Mouse (Mus musculus) heart, embryonic 16.5 days (tissue): ENCODE measurements at regions not wholly inside any gene's neighbourhood (a gene's known extent, or its start where the extent isn't known, plus 50 kb on each side); places are given as distances from the start of the nearest gene placed in this dataset.

Experiments used
- ATAC-seq: fragments of 200-750 bp; cut with Nextera tagmentation; replicated peaks from 2 replicates; pipeline ENCODE4 v1.8.0; 2017; ENCODE audit warnings: moderate number of reproducible peaks; ENCODE audit not compliant: insufficient read depth, low FRiP score; ENCODE audit errors: extremely low read depth
- H3K27ac ChIP-seq: fragments of 300-500 bp; sonication (generic); 2 replicates; pipeline ENCODE4 v1.5.1; 2014; ENCODE audit warnings: mild to moderate bottlenecking, low read length, control low read depth, moderate library complexity
- H3K27me3 ChIP-seq: fragments of 300-500 bp; sonication (generic); 2 replicates; pipeline ENCODE4 v1.6.1; 2014; ENCODE audit warnings: low read length, mixed read lengths; ENCODE audit not compliant: control insufficient read depth, insufficient read depth
- H3K36me3 ChIP-seq: fragments of 300-500 bp; sonication (generic); 2 replicates; pipeline ENCODE4 v1.6.1; 2014; ENCODE audit not compliant: control insufficient read depth, insufficient read depth
- H3K4me1 ChIP-seq: fragments of 300-500 bp; sonication (generic); 2 replicates; pipeline ENCODE4 v1.6.1; 2014; ENCODE audit warnings: low read length, mixed read lengths; ENCODE audit not compliant: control insufficient read depth, insufficient read depth
- H3K4me2 ChIP-seq: fragments of 300-500 bp; sonication (generic); 2 replicates; pipeline ENCODE4 v1.6.1; 2014; ENCODE audit warnings: low read depth, mild to moderate bottlenecking, control low read depth, low read length
- H3K4me3 ChIP-seq: fragments of 300-500 bp; sonication (generic); 2 replicates; pipeline ENCODE4 v1.5.1; 2014; ENCODE audit warnings: mild to moderate bottlenecking, control low read depth, low read length
- H3K9ac ChIP-seq: fragments of 300-500 bp; sonication (generic); 2 replicates; pipeline ENCODE4 v1.6.1; 2014; ENCODE audit warnings: low read length, control low read depth
- H3K9me3 ChIP-seq: fragments of 300-500 bp; sonication (generic); replicated peaks from 2 replicates; pipeline ENCODE4 v1.6.1; 2016; ENCODE audit warnings: low read length; ENCODE audit not compliant: control insufficient read depth
- WGBS: fragments of 180-500 bp; shearing (Covaris S2); extraction: QIAGEN DNeasy Blood & Tissue Kit; methylation state at CpG from one replicate; pipeline ENCODE4 v1.1.7; 2014; 5-methylcytosine and 5-hydroxymethylcytosine counted together

DNA sequence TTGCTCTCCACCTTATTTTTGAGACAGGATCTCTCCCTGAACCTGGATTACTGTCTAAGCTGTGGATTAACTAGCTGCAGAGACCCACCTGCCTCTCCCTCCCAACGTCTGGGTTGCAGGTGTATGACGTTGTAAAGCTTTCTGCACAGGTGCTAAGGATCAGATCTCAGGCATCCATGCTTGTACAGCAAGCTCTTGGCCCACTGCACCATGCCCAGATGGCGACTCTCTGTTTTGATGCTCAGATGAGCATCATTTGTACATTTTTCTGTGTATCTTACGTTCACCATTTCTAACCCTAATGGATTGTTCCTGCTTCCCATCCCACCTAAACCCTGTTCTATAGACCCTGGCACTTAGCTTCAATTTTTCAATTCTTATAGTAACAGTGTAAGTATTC lies 59.4 kb upstream of the Ankrd55 start:
- 85% methylated on average over 4 of the region's 4 CpGs for WGBS
- no peak for ATAC-seq
- no peaks in the 10 kb centered on the region for H3K36me3 ChIP-seq

DNA sequence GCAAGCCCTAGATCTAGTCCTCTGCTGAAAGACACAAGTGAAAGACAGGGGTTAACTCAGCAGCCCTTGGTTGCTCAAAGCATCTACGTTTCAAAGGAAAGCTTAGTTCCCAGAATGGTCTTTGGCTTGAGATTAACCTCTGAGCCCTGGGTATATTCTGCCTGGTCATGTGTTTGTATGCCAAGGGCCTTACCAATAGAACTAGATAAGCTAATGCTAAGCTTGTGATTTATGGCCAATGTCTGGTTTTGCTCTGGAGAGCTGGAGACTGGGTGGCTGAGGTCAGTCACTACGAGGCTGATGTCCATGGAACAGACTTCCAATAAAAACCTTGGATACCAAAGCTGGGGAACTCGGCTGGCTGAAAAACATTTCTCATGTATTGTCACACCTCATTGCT lies 58.1 kb upstream of the Ankrd55 start:
- H3K4me1 ChIP-seq: peaks cover 3% of the 10 kb centered on the region; the same call in 1 of the 2 replicates
- no peaks in the 10 kb centered on the region for H3K27me3 ChIP-seq
- no peak for ATAC-seq
- no peaks in the 10 kb centered on the region for H3K36me3 ChIP-seq
- WGBS: 69% methylated on average over 3 of the region's 3 CpGs
- no peak overlapping the region for H3K9ac ChIP-seq
- no peak overlapping the region for H3K27ac ChIP-seq
- H3K9me3 ChIP-seq: 0 out of 2 replicates have a peak, but pooled peaks cover 4% of the 10 kb centered on the region
- no peak overlapping the region for H3K4me3 ChIP-seq
- no peak overlapping the region for H3K4me2 ChIP-seq

More for the DNA sequence above, 59.4 kb upstream of the Ankrd55 start:
- H3K4me1 ChIP-seq: peaks cover 3% of the 10 kb centered on the region; the same call in 1 of the 2 replicates
- H3K4me2 ChIP-seq: no peak overlapping the region
- H3K27ac ChIP-seq: no peak overlapping the region
- H3K27me3 ChIP-seq: no peaks in the 10 kb centered on the region
- H3K9me3 ChIP-seq: no peaks in the 10 kb centered on the region
- H3K9ac ChIP-seq: no peak overlapping the region
- H3K4me3 ChIP-seq: no peak overlapping the region

DNA sequence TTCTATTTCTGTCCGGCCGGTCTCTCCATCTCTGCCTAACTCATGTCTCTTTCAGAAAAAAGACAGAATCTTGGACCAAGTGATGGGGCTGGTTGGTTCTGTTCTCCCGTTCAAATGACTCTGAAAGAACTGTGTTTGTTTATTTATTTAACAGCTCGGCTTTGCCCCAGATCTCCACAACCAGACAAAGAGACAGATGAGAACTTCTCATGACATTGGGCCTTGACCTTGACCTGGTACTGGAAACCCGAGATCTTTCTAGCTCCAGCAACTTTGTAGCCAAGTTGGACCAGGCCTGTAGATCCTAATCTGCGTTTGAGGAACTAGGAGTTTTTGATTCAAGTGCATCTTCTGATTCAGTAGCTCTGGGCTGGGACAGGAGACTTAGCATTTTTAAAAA lies 53.6 kb upstream of the Ankrd55 start:
- H3K9me3 ChIP-seq: 0 out of 2 replicates have a peak, but pooled peaks cover 4% of the 10 kb centered on the region
- H3K27me3 ChIP-seq: no peaks in the 10 kb centered on the region
- H3K27ac ChIP-seq: no peak overlapping the region
- no peak for ATAC-seq
- no peak overlapping the region for H3K4me3 ChIP-seq
- no peak overlapping the region for H3K4me2 ChIP-seq
- H3K9ac ChIP-seq: no peak overlapping the region
- WGBS: 78% methylated on average over 6 of the region's 6 CpGs
- no peaks in the 10 kb centered on the region for H3K4me1 ChIP-seq
- H3K36me3 ChIP-seq: no peaks in the 10 kb centered on the region

DNA sequence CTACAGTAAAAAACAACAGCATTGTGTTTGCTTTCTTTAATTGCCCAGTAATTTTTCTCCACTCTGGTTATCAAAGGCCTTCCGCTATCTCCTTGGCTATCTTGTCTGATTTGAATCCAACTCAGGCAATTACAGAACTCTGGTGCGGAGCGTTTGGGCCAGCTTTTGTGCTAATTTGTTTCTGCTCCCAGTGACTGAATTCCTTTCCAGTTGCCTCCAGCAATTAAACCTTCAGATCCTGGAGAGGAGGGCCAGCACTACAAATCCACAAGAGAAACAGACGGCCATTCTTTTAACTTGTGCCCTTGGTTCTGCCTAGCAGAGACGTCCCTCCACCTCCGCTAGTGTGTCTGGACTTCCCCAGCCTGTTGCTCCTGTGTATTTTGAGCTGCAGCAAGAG lies 51.3 kb upstream of the Ankrd55 start:
- no peaks in the 10 kb centered on the region for H3K36me3 ChIP-seq
- 66% methylated on average over 6 of the region's 6 CpGs for WGBS
- no peak for ATAC-seq
- no peak overlapping the region for H3K27ac ChIP-seq
- H3K9me3 ChIP-seq: 0 out of 2 replicates have a peak, but pooled peaks cover 4% of the 10 kb centered on the region
- no peaks in the 10 kb centered on the region for H3K4me1 ChIP-seq
- H3K4me2 ChIP-seq: no peak overlapping the region
- H3K4me3 ChIP-seq: no peak overlapping the region
- H3K9ac ChIP-seq: no peak overlapping the region
- H3K27me3 ChIP-seq: no peaks in the 10 kb centered on the region

DNA sequence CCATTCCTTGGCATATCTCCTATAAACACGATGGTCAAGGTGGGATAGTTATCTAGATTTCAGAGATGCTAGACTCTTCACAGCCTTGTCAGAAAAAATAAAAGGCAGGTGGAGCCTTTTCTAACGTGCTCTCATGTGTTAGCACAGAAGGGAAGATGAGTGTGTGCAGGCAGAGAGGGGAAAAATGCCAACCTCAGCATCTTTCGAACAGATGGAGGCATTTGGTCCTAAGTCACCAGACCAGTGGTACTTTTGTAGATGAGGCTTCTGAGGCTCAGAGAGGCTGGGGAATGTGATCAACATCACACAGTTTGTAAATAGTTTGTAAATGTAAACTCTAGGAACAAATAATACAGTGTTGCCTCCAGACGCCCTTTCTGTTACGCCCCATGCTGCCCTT lies 50.9 kb upstream of the Ankrd55 start:
- WGBS: 76% methylated on average over 5 of the region's 5 CpGs
- no peak for ATAC-seq
- no peak overlapping the region for H3K4me3 ChIP-seq
- H3K9ac ChIP-seq: no peak overlapping the region
- H3K27ac ChIP-seq: no peak overlapping the region
- no peaks in the 10 kb centered on the region for H3K4me1 ChIP-seq
- H3K27me3 ChIP-seq: no peaks in the 10 kb centered on the region
- no peak overlapping the region for H3K4me2 ChIP-seq
- H3K9me3 ChIP-seq: 0 out of 2 replicates have a peak, but pooled peaks cover 4% of the 10 kb centered on the region
- H3K36me3 ChIP-seq: no peaks in the 10 kb centered on the region

DNA sequence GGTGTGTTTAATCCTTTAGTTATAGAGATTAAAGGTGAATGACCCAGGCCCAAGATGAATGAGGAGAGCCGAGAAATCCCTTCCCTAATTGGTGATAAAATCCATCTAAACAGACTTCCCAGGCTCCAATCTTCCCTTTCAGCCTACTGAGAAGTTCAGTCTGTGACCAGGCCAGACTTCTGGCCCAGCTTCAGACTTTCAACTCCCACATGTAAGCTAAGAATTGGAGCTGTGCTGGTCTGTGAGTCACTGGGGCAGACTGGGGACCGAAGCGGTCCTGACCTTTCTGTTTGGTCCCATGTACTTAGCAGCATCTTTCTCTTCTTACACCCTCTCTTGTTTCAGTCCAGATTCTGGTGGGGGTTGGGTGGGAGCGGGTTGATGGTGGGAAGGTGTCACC lies 50.3 kb upstream of the Ankrd55 start:
- Histone ChIP-seq H3K9ac (no peak overlapping the region), H3K27me3 (no peaks in the 10 kb centered on the region), H3K36me3 (no peaks in the 10 kb centered on the region), H3K9me3 (0 out of 2 replicates have a peak, but pooled peaks cover 4% of the 10 kb centered on the region), H3K4me3 (no peak overlapping the region), H3K4me2 (no peak overlapping the region), H3K4me1 (no peaks in the 10 kb centered on the region), H3K27ac (no peak overlapping the region)
- 71% methylated on average over 4 of the region's 4 CpGs for WGBS
- no peak for ATAC-seq
